Comparison of ENCODE assay signal across 31 mouse cellular contexts in genomic region chr6:66708901-66709300, GRCm38 (mm10). TPM values are rescaled to one million over a fixed set of nuclear protein-coding genes. Genes with fewer than 3 reads are reported as not detected.
"Had no signal": no experiment of that assay in that cellular context is flagged by ENCODE, and none has a peak within 500 bp of the region (broad histone marks: within the 10 kb centered on the region; RNA-seq: fewer than 3 reads in every experiment).

No protein-coding gene starts in this region.

- H3K4me2 ChIP-seq: forebrain, embryonic 15.5 days; heart, embryonic 11.5 days; heart, embryonic 13.5 days; heart, embryonic 15.5 days; hindbrain, embryonic 13.5 days; hindbrain, embryonic 15.5 days; limb, embryonic 12.5 days; liver, embryonic 11.5 days; liver, embryonic 13.5 days; liver, embryonic 15.5 days had no signal

- DNase-seq: forebrain, postnatal 0 days; gastrocnemius, postnatal 14 days; gastrocnemius, postnatal 36 days; heart, adult 11 months; heart, adult 2 months; heart, postnatal 14 days; heart, postnatal 36 days; layer of hippocampus, adult 9-11 months; layer of hippocampus, postnatal 36 days; liver; liver, embryonic 13.5 days; liver, postnatal 0 days had no signal

- H3K27ac ChIP-seq: forebrain, embryonic 15.5 days; heart, adult 2 months; heart, embryonic 13.5 days; heart, embryonic 15.5 days; hindbrain, embryonic 13.5 days; hindbrain, embryonic 15.5 days; hindbrain, postnatal 0 days; kidney, postnatal 0 days; limb, embryonic 10.5 days; limb, embryonic 12.5 days; liver, embryonic 13.5 days; liver, embryonic 15.5 days had no signal

- H3K4me3 ChIP-seq: forebrain, embryonic 15.5 days; heart, adult 2 months; heart, embryonic 13.5 days; heart, embryonic 15.5 days; hindbrain, embryonic 13.5 days; hindbrain, embryonic 15.5 days; limb, embryonic 10.5 days; limb, embryonic 12.5 days; liver, embryonic 13.5 days; liver, embryonic 15.5 days had no signal

- ATAC-seq: forebrain, embryonic 15.5 days; forebrain, postnatal 0 days; hindbrain, postnatal 0 days; intestine, embryonic 16.5 days; liver, postnatal 0 days had no signal

- H3K36me3 ChIP-seq: forebrain, embryonic 15.5 days; heart, embryonic 13.5 days; heart, embryonic 15.5 days; hindbrain, embryonic 13.5 days; hindbrain, embryonic 15.5 days; limb, embryonic 10.5 days; limb, embryonic 12.5 days; liver, embryonic 13.5 days; liver, embryonic 15.5 days had no signal

- H3K4me1 ChIP-seq: forebrain, embryonic 15.5 days; heart, embryonic 13.5 days; heart, embryonic 15.5 days; hindbrain, embryonic 13.5 days; hindbrain, embryonic 15.5 days; limb, embryonic 10.5 days; limb, embryonic 12.5 days; liver, embryonic 13.5 days; liver, embryonic 15.5 days had no signal

- H3K9ac ChIP-seq: forebrain, embryonic 15.5 days; forebrain, postnatal 0 days; heart, embryonic 13.5 days; heart, embryonic 15.5 days; hindbrain, embryonic 13.5 days; hindbrain, embryonic 15.5 days; limb, embryonic 12.5 days; liver, embryonic 13.5 days; liver, embryonic 15.5 days; liver, postnatal 0 days had no signal

- H3K27me3 ChIP-seq: forebrain, embryonic 15.5 days; heart, embryonic 13.5 days; heart, embryonic 15.5 days; hindbrain, embryonic 13.5 days; hindbrain, embryonic 15.5 days; limb, embryonic 12.5 days; liver, embryonic 13.5 days; liver, embryonic 15.5 days had no signal

- H3K9me3 ChIP-seq: forebrain, embryonic 15.5 days; heart, embryonic 13.5 days; heart, embryonic 15.5 days; hindbrain, embryonic 13.5 days; hindbrain, embryonic 15.5 days; limb, embryonic 10.5 days; limb, embryonic 12.5 days; liver, embryonic 13.5 days; liver, embryonic 15.5 days had no signal

RNA-seq across cellular contexts. Expression of gene Vmn1r36, which starts 10.1 kb away (rescaled TPM):
- polyA plus RNA-seq: forebrain, embryonic 15.5 days; forebrain, postnatal 0 days; gonadal fat pad, adult 2 months; heart, adult 2 months; heart, embryonic 11.5 days; heart, embryonic 13.5 days; heart, embryonic 15.5 days; heart, postnatal 0 days; hindbrain, embryonic 11.5 days; hindbrain, embryonic 13.5 days; hindbrain, embryonic 15.5 days; hindbrain, postnatal 0 days; intestine, embryonic 14.5 days; intestine, embryonic 16.5 days; kidney, postnatal 0 days; large intestine, adult 2 months; limb, embryonic 10.5 days; limb, embryonic 12.5 days; limb, embryonic 14.5 days; liver, embryonic 11.5 days; liver, embryonic 13.5 days; liver, embryonic 15.5 days; liver, postnatal 0 days had no signal

RNA-seq across cellular contexts. Expression of gene Vmn1r37, which starts 20.3 kb away (rescaled TPM):
- polyA plus RNA-seq: forebrain, embryonic 15.5 days; forebrain, postnatal 0 days; gonadal fat pad, adult 2 months; heart, adult 2 months; heart, embryonic 11.5 days; heart, embryonic 13.5 days; heart, embryonic 15.5 days; heart, postnatal 0 days; hindbrain, embryonic 11.5 days; hindbrain, embryonic 13.5 days; hindbrain, embryonic 15.5 days; hindbrain, postnatal 0 days; intestine, embryonic 14.5 days; intestine, embryonic 16.5 days; kidney, postnatal 0 days; large intestine, adult 2 months; limb, embryonic 10.5 days; limb, embryonic 12.5 days; limb, embryonic 14.5 days; liver, embryonic 11.5 days; liver, embryonic 13.5 days; liver, embryonic 15.5 days; liver, postnatal 0 days had no signal

RNA-seq across cellular contexts. Expression of gene Vmn1r35, which starts 23.2 kb away (rescaled TPM):
- polyA plus RNA-seq: forebrain, embryonic 15.5 days; forebrain, postnatal 0 days; gonadal fat pad, adult 2 months; heart, adult 2 months; heart, embryonic 11.5 days; heart, embryonic 13.5 days; heart, embryonic 15.5 days; heart, postnatal 0 days; hindbrain, embryonic 11.5 days; hindbrain, embryonic 13.5 days; hindbrain, embryonic 15.5 days; hindbrain, postnatal 0 days; intestine, embryonic 14.5 days; intestine, embryonic 16.5 days; kidney, postnatal 0 days; large intestine, adult 2 months; limb, embryonic 10.5 days; limb, embryonic 12.5 days; limb, embryonic 14.5 days; liver, embryonic 11.5 days; liver, embryonic 13.5 days; liver, embryonic 15.5 days; liver, postnatal 0 days had no signal
